Mouse (Mus musculus): ENCODE data around the gene Mvp.

Gene Mvp

GRCm38 (mm10) chr7:126949403-126949792 lies 65.0 kb downstream of the Mvp start, which contains the start of gene Asphd1:
TSS of gene Asphd1 (minus strand) at chr7:126949582.
- DNase-seq = no peak

- DNase-seq = no peak
Observed at GRCm38 (mm10) chr7:126948626-126949025, 65.8 kb downstream of the Mvp start.

- DNase-seq = peak; percentile 47 to 48
Observed at GRCm38 (mm10) chr7:126946530-126946929, 67.9 kb downstream of the Mvp start.

GRCm38 (mm10) chr7:126941801-126942200 lies 72.6 kb downstream of the Mvp start:
- DNase-seq = no peak

GRCm38 (mm10) chr7:126941171-126941570 lies 73.2 kb downstream of the Mvp start:
- DNase-seq = no peak

Measured in thymus, postnatal 36 days (tissue).